Mouse (Mus musculus) olfactory bulb, adult 2 months (tissue): Measurements from ENCODE around the gene Tmem115. TPM values are rescaled to one million over a fixed set of nuclear protein-coding genes. Genes with fewer than 3 reads are reported as not detected.
"Not testable (repeated sequence)": the region's sequence is repeated elsewhere in the genome, so short reads cannot be mapped to it uniquely, and the experiment has no call there.

Experiments used
- H3K27ac ChIP-seq: fragments of 200-500 bp; 2 replicates; pipeline ENCODE4 v1.5.1; 2012; ENCODE audit warnings: low read depth, low read length; ENCODE audit not compliant: insufficient read depth
- H3K4me1 ChIP-seq: fragments of 200-500 bp; 2 replicates; pipeline ENCODE4 v1.6.1; 2012; ENCODE audit warnings: low read length; ENCODE audit not compliant: control insufficient read depth, insufficient read depth
- H3K4me3 ChIP-seq: fragments of 200-500 bp; 2 replicates; pipeline ENCODE4 v1.5.1; 2012; ENCODE audit warnings: mild to moderate bottlenecking, low read depth, low read length, moderate library complexity; ENCODE audit not compliant: insufficient read depth
- CTCF ChIP-seq: fragments of 200-500 bp; IDR thresholded peaks from 2 replicates; pipeline ENCODE4 v1.5.1; 2012; ENCODE audit warnings: low read depth, mild to moderate bottlenecking, low read length, moderate library complexity; ENCODE audit not compliant: insufficient read depth
- POLR2A ChIP-seq: fragments of 200-500 bp; IDR thresholded peaks from 2 replicates; pipeline ENCODE4 v1.6.1; 2012; ENCODE audit warnings: mild to moderate bottlenecking, low read depth, low read length, moderate library complexity; ENCODE audit not compliant: insufficient read depth
- WGBS: fragments of 180-500 bp; shearing (Covaris S2); methylation state at CpG from one replicate; pipeline ENCODE4 v1.1.7; 2018; 5-methylcytosine and 5-hydroxymethylcytosine counted together
- polyA plus RNA-seq: library from polyadenylated mRNA; stranded (reverse); fragments of >200 nt; gene quantifications from 2 replicates; pipeline ENCODE4 v1.2.4, GENCODE M21; 2012; ENCODE audit warnings: low replicate concordance; ENCODE audit not compliant: missing spikeins, insufficient read depth, insufficient read length

Gene Tmem115
- polyA plus RNA-seq, 1 experiment = not detected

DNA sequence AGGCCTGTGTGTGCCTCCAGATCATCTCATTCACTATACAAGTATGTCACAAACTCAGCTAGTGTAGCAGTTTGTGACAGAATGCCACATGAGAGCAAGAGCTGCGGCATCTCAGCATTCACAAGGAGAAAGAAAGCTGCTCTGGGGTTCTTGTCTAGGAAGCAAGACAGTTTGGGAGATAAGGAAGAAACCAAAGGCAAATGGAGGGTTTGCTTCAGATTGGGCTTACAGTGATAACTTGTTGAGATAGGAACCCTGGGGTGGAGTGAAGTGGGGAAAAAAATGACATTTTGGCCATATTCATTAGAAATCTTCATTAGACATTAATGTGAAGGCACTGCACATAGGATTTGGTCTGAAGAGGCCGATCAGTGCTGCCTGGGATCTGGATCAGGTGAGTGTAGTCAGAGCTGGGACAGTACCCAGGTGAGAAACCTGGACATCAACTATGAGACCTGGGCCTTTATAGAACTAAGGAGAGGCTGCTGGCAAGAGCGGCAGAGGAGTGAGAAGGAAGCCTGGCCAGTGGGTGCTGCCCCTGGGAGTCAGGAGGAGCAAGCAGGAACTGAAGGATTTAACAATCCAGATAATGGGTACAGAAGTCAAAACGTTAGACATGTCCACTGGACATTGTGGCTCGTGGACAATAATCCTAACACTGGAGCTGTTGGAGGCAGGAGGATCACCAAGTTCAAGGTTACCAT, 19.1 kb downstream of the Tmem115 start:
- TF ChIP-seq CTCF (no peak), POLR2A (no peak)
- 84% methylated on average over 5 of the region's 5 CpGs for WGBS
- peaks cover 25% of the 10 kb centered on the region for H3K4me1 ChIP-seq
- no peak overlapping the region for H3K4me3 ChIP-seq
- no peak overlapping the region for H3K27ac ChIP-seq

DNA sequence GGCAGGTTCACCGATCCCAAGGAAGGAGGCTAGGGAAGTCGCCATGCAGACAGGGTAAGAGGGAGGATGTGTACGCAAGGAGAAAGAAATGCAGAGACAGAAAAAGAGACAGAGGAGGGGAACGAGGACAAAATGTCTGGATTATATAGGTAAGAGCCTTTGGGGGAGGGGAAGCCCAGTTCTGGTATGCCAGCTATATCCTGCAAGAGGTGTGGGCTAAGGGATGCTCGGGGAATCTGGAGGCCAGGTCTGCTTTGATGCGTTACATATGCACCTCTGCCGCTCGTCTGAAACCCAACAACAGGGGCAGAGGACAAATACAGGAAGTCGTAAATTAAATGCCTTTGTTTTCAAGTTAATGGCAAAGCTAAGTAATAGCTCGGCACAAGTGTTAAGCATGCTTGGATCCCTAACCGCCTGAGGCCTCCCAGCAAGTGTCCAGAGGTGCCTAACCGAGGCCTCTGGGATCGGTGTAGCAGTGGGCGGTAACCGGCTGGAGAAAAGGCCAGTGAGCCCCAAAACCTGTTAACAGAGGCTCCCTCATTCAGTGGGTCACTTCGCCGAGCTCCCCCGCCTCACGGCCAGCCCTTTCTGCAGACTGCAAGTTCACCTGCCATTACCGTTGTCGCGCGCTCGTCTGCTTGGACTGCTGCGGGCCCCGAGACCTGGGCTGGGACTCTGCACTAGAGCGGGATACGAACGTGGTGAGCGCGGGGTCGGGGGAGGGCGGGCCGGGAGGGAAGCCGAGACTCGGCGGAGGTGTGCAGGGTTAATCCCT, 20.0 kb downstream of the Tmem115 start:
- 10% methylated on average over 37 of the region's 37 CpGs for WGBS
- TF ChIP-seq CTCF = no peak
- TF ChIP-seq POLR2A = no peak
- Histone ChIP-seq H3K4me3 (peak overlapping the region; percentile 80), H3K27ac (no peak overlapping the region; the same call in 1 of the 2 replicates), H3K4me1 (peaks cover 23% of the 10 kb centered on the region)

DNA sequence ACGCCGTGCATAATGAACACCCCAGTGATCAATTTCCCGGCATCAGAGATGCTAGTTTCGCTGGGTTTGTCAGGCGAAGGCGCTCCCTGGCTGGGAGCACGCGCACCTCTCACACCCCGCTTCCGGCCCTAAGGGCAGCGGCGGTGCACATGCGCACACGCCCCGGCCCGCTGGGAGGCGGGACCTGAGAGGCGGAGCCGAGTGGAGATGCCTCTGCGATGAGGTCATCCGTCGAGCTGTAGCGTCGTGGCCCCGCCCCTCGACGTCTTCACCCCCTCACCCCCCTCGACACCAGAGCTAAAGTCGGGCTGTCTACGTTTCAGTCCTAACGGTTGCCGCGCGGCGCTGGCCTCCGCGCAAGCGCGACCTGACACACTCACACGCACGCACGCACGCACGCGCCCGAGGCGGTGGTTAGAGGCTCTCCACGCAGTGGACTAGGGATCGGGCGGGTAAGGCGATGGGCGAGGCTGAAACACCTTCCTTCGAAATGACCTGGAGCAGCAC, 20.6 kb downstream of the Tmem115 start:
- under 1% methylated on average over 53 of the region's 53 CpGs for WGBS
- Histone ChIP-seq H3K4me3 (peak overlapping the region; percentile 80), H3K27ac (peak overlapping the region; percentile 87), H3K4me1 (peaks cover 23% of the 10 kb centered on the region)
- no peak for TF ChIP-seq CTCF
- TF ChIP-seq POLR2A = peak; percentile 94

GRCm38 (mm10) chr9:107555031-107555457, 21.3 kb downstream of the Tmem115 start:
- H3K27ac ChIP-seq = peak overlapping the region; percentile 87; the same call in 1 of the 2 replicates
- TF ChIP-seq CTCF (no peak), POLR2A (no peak)
- peak overlapping the region; percentile 80 for H3K4me3 ChIP-seq
- WGBS = under 1% methylated on average over 23 of the region's 23 CpGs
- peaks cover 23% of the 10 kb centered on the region for H3K4me1 ChIP-seq

GRCm38 (mm10) chr9:107555701-107556100, 22.0 kb downstream of the Tmem115 start:
- Histone ChIP-seq H3K4me3 (peak overlapping the region; percentile 80; the same call in 1 of the 2 replicates), H3K27ac (no peak overlapping the region), H3K4me1 (peaks cover 23% of the 10 kb centered on the region)
- no peak for TF ChIP-seq CTCF
- no peak for TF ChIP-seq POLR2A
- 36% methylated on average over 2 of the region's 2 CpGs for WGBS

DNA sequence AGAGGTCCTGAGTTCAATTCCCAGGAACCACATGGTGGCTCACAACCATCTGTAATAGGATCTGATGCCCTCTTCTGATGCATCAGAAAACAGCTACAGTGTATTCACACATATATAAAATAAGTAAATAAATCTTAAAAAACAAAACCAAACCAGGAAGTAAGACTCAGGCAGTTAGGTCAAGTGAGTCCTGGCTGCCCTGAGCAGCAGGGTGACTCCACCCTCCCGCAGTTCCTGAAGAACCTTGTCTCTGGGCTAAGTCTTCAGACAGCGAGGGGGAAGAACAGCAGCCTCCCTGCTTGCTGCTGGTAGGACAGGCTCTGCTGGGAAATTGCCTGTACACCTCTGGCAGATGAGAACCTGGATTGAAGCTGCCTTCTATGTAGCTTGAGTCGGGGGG, 22.6 kb downstream of the Tmem115 start:
- Histone ChIP-seq H3K4me3 (no peak overlapping the region), H3K4me1 (peaks cover 18% of the 10 kb centered on the region), H3K27ac (no peak overlapping the region)
- 67% methylated on average over 3 of the region's 3 CpGs for WGBS
- TF ChIP-seq POLR2A (no peak), CTCF (no peak)

DNA sequence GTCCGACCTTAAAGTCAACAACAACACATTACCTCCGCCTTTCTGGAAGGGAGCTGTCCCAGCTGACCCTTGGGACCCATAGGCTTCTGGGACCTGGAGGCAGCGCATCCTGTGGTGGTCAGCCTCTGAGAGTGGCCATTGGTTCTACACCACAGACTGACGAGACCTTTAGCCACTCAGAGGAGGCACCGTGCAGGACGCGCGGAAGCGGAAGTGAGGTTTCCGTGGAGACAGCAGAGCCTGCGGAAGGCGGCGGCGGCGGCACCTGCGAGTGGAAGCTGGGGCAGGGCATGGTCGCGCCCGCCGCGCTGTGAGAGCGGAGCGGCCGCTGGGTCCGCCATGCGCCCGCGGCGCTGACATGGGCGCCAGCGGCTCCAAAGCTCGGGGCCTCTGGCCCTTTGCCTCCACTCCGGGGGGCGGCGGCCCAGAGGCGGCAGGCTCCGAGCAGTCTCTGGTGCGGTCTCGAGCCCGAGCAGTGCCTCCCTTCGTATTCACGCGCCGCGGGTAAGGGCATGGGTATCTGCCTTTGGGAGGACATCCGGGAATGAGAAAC, 29.4 kb downstream of the Tmem115 start, which contains the start of gene Tusc2:
Gene Tusc2, plus strand, starts transcription at position 227 of the 553 bp plus-strand sequence.
- under 1% methylated on average over 46 of the region's 46 CpGs for WGBS
- Histone ChIP-seq H3K4me1 (peaks cover 14% of the 10 kb centered on the region), H3K4me3 (peak within 1 kb of the TSS; percentile 75), H3K27ac (peak within 1 kb of the TSS; percentile 42)
- TF ChIP-seq POLR2A (peak; percentile 76), CTCF (no peak)

GRCm38 (mm10) chr9:107565556-107565955, 31.8 kb downstream of the Tmem115 start:
- peaks cover 26% of the 10 kb centered on the region for H3K4me1 ChIP-seq
- H3K4me3 ChIP-seq, H3K27ac ChIP-seq: not testable (repeated sequence)
- WGBS = 49% methylated on average over 5 of the region's 5 CpGs
